Mouse (Mus musculus): ENCODE measurements around the gene Prim1. TPM values are rescaled to one million over a fixed set of nuclear protein-coding genes. Genes with fewer than 3 reads are reported as not detected.
"Not testable (repeated sequence)": the region's sequence is repeated elsewhere in the genome, so short reads cannot be mapped to it uniquely, and the experiment has no call there.

Prim1 gene
- polyA plus RNA-seq, 1 experiment from 2014 or later, result 85.8 TPM

DNA sequence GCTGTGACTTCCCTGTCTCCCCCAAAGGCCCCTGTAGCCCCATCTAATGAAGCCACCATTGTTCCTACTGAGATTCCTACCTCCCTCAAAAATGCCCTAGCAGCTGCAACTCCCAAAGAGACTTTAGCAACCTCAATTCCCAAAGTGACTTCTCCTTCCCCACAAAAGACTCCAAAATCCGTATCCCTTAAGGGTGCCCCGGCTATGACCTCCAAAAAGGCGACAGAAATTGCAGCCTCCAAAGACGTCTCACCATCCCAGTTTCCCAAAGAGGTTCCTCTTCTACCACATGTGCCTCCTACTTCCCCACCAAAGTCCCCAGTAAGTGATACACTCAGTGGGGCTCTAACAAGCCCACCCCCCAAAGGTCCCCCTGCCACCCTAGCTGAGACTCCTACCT lies 26.7 kb downstream of the Prim1 start:
- no peak overlapping the region for H3K27ac ChIP-seq (ENCODE audit: low read depth)
- WGBS, result 78% methylated on average over 4 of the region's 4 CpGs
- no peaks in the 10 kb centered on the region for H3K27me3 ChIP-seq (replicated peaks; ENCODE audit: control insufficient read depth, insufficient read depth, low read length)
- ATAC-seq (replicated peaks; ENCODE audit: low FRiP score, low TSS enrichment, low read depth), result no peak
- H3K9ac ChIP-seq (ENCODE audit: low read length), result no peak overlapping the region
- no peak for DNase-seq (ENCODE audit: low spot score)
- no peak overlapping the region for H3K4me3 ChIP-seq (ENCODE audit: low read depth, low read length)
- peaks cover 29% of the 10 kb centered on the region for H3K4me1 ChIP-seq (replicated peaks; ENCODE audit: control insufficient read depth, insufficient read depth, low read length)
- H3K9me3 ChIP-seq (ENCODE audit: control insufficient read depth, low read length), result no peaks in the 10 kb centered on the region
- H3K4me2 ChIP-seq (ENCODE audit: low read length), result no peak overlapping the region
- H3K36me3 ChIP-seq (ENCODE audit: control insufficient read depth, insufficient read depth, low read length), result peaks cover 91% of the 10 kb centered on the region

DNA sequence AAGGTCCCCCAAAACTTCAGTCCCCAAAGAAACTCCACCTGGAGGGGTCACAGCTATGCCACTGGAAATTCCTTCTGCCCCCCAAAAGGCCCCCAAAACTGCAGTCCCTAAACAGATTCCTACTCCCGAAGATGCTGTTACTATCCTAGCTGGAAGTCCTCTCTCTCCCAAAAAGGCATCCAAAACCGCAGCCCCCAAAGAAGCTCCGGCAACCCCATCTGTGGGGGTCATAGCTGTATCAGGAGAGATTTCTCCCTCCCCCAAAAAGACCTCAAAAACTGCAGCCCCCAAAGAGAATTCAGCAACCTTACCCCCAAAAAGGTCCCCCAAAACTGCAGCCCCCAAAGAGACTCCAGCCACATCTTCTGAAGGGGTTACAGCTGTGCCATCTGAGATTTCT lies 27.5 kb downstream of the Prim1 start:
- peaks cover 23% of the 10 kb centered on the region for H3K4me1 ChIP-seq (replicated peaks; ENCODE audit: control insufficient read depth, insufficient read depth, low read length)
- H3K36me3 ChIP-seq (ENCODE audit: control insufficient read depth, insufficient read depth, low read length), result peaks cover 93% of the 10 kb centered on the region
- no peaks in the 10 kb centered on the region for H3K27me3 ChIP-seq (replicated peaks; ENCODE audit: control insufficient read depth, insufficient read depth, low read length)

GRCm38 (mm10) chr10:128043041-128043835 lies 28.3 kb downstream of the Prim1 start:
- H3K36me3 ChIP-seq (ENCODE audit: control insufficient read depth, insufficient read depth, low read length), result peaks cover 94% of the 10 kb centered on the region
- H3K27me3 ChIP-seq (replicated peaks; ENCODE audit: control insufficient read depth, insufficient read depth, low read length), result no peaks in the 10 kb centered on the region
- no peaks in the 10 kb centered on the region for H3K9me3 ChIP-seq (ENCODE audit: control insufficient read depth, low read length)
- H3K4me3 ChIP-seq (ENCODE audit: low read depth, low read length), result no peak overlapping the region
- 60% methylated on average over 3 of the region's 3 CpGs for WGBS
- H3K4me1 ChIP-seq (replicated peaks; ENCODE audit: control insufficient read depth, insufficient read depth, low read length), result peaks cover 17% of the 10 kb centered on the region
- no peak for DNase-seq (ENCODE audit: low spot score)
- H3K9ac ChIP-seq (ENCODE audit: low read length), result no peak overlapping the region
- H3K4me2 ChIP-seq (ENCODE audit: low read length), result no peak overlapping the region
- no peak overlapping the region for H3K27ac ChIP-seq (ENCODE audit: low read depth)
- ATAC-seq (replicated peaks; ENCODE audit: low FRiP score, low TSS enrichment, low read depth), result no peak

More for the DNA sequence above, 27.5 kb downstream of the Prim1 start:
- Histone ChIP-seq H3K27ac (ENCODE audit: low read depth) (no peak overlapping the region), H3K9ac (ENCODE audit: low read length) (no peak overlapping the region), H3K4me2 (ENCODE audit: low read length) (no peak overlapping the region), H3K9me3 (ENCODE audit: control insufficient read depth, low read length) (no peaks in the 10 kb centered on the region), H3K4me3 (ENCODE audit: low read depth, low read length) (no peak overlapping the region)
- ATAC-seq (replicated peaks; ENCODE audit: low FRiP score, low TSS enrichment, low read depth) (no peak), DNase-seq (ENCODE audit: low spot score) (no peak)
- WGBS, result 88% methylated on average over 3 of the region's 3 CpGs

DNA sequence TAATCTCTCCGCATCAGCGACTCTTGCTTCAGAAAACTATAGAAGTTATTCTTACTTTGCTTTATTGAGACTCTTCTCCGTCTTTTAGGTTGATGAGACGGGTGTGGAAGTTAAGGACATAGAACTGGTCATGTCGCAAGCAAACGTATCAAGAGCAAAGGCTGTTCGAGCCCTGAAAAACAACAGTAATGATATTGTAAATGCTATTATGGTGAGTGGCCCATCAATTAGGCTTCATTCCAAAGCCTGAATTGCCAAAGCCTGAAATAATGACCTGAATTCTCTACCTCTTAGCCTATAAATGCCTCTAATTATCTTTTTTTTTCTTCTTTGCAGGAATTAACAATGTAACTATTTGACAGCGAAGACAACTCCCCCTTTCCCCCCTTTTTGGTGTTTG lies 33.2 kb downstream of the Prim1 start:
- Histone ChIP-seq H3K27me3 (replicated peaks; ENCODE audit: control insufficient read depth, insufficient read depth, low read length) (no peaks in the 10 kb centered on the region), H3K9me3 (ENCODE audit: control insufficient read depth, low read length) (no peaks in the 10 kb centered on the region), H3K36me3 (ENCODE audit: control insufficient read depth, insufficient read depth, low read length) (peaks cover 80% of the 10 kb centered on the region), H3K9ac (ENCODE audit: low read length) (no peak overlapping the region), H3K4me1 (replicated peaks; ENCODE audit: control insufficient read depth, insufficient read depth, low read length) (no peaks in the 10 kb centered on the region), H3K4me2 (ENCODE audit: low read length) (no peak overlapping the region), H3K27ac (ENCODE audit: low read depth) (no peak overlapping the region), H3K4me3 (ENCODE audit: low read depth, low read length) (no peak overlapping the region)
- WGBS, result 95% methylated on average over 8 of the region's 8 CpGs
- ATAC-seq (replicated peaks; ENCODE audit: low FRiP score, low TSS enrichment, low read depth) (no peak), DNase-seq (ENCODE audit: low spot score) (no peak)

GRCm38 (mm10) chr10:128049741-128050140 lies 34.8 kb downstream of the Prim1 start:
- Histone ChIP-seq H3K27ac (ENCODE audit: low read depth) (no peak overlapping the region), H3K27me3 (replicated peaks; ENCODE audit: control insufficient read depth, insufficient read depth, low read length) (no peaks in the 10 kb centered on the region), H3K4me2 (ENCODE audit: low read length) (no peak overlapping the region), H3K9me3 (ENCODE audit: control insufficient read depth, low read length) (no peaks in the 10 kb centered on the region), H3K9ac (ENCODE audit: low read length) (no peak overlapping the region), H3K36me3 (ENCODE audit: control insufficient read depth, insufficient read depth, low read length) (peaks cover 65% of the 10 kb centered on the region), H3K4me1 (replicated peaks; ENCODE audit: control insufficient read depth, insufficient read depth, low read length) (no peaks in the 10 kb centered on the region), H3K4me3 (ENCODE audit: low read depth, low read length) (no peak overlapping the region)
- DNase-seq (ENCODE audit: low spot score) (no peak), ATAC-seq (replicated peaks; ENCODE audit: low FRiP score, low TSS enrichment, low read depth) (0 out of 2 replicates have a peak, but pooled peaks have one; percentile 14)
- 97% methylated on average over 2 of the region's 2 CpGs for WGBS

GRCm38 (mm10) chr10:128050355-128050754 lies 35.4 kb downstream of the Prim1 start:
- Histone ChIP-seq H3K4me2 (ENCODE audit: low read length) (no peak overlapping the region), H3K4me3 (ENCODE audit: low read depth, low read length) (no peak overlapping the region), H3K9ac (ENCODE audit: low read length) (no peak overlapping the region), H3K4me1 (replicated peaks; ENCODE audit: control insufficient read depth, insufficient read depth, low read length) (no peaks in the 10 kb centered on the region), H3K9me3 (ENCODE audit: control insufficient read depth, low read length) (no peaks in the 10 kb centered on the region), H3K36me3 (ENCODE audit: control insufficient read depth, insufficient read depth, low read length) (peaks cover 59% of the 10 kb centered on the region), H3K27ac (ENCODE audit: low read depth) (no peak overlapping the region), H3K27me3 (replicated peaks; ENCODE audit: control insufficient read depth, insufficient read depth, low read length) (no peaks in the 10 kb centered on the region)
- WGBS, result 80% methylated on average over 2 of the region's 2 CpGs
- ATAC-seq (replicated peaks; ENCODE audit: low FRiP score, low TSS enrichment, low read depth), result no peak
- no peak for DNase-seq (ENCODE audit: low spot score)

GRCm38 (mm10) chr10:128051589-128051988 lies 36.6 kb downstream of the Prim1 start:
- WGBS, result 95% methylated on average over 5 of the region's 5 CpGs
- no peak overlapping the region for H3K4me2 ChIP-seq (ENCODE audit: low read length)
- H3K4me1 ChIP-seq (replicated peaks; ENCODE audit: control insufficient read depth, insufficient read depth, low read length), result no peaks in the 10 kb centered on the region
- H3K9me3 ChIP-seq (ENCODE audit: control insufficient read depth, low read length), result no peaks in the 10 kb centered on the region
- ATAC-seq (replicated peaks; ENCODE audit: low FRiP score, low TSS enrichment, low read depth) (no peak), DNase-seq (ENCODE audit: low spot score) (no peak)
- H3K27me3 ChIP-seq (replicated peaks; ENCODE audit: control insufficient read depth, insufficient read depth, low read length), result no peaks in the 10 kb centered on the region
- H3K4me3 ChIP-seq (ENCODE audit: low read depth, low read length), result no peak overlapping the region
- H3K27ac ChIP-seq (ENCODE audit: low read depth), result no peak overlapping the region
- H3K36me3 ChIP-seq (ENCODE audit: control insufficient read depth, insufficient read depth, low read length), result peaks cover 47% of the 10 kb centered on the region
- H3K9ac ChIP-seq (ENCODE audit: low read length), result no peak overlapping the region

GRCm38 (mm10) chr10:128052136-128052535 lies 37.2 kb downstream of the Prim1 start:
- not testable (repeated sequence) for ATAC-seq (replicated peaks; ENCODE audit: low FRiP score, low TSS enrichment, low read depth); H3K9me3 ChIP-seq (ENCODE audit: control insufficient read depth, low read length); H3K9ac ChIP-seq (ENCODE audit: low read length); H3K4me3 ChIP-seq (ENCODE audit: low read depth, low read length); DNase-seq (ENCODE audit: low spot score); H3K27me3 ChIP-seq (replicated peaks; ENCODE audit: control insufficient read depth, insufficient read depth, low read length); H3K4me1 ChIP-seq (replicated peaks; ENCODE audit: control insufficient read depth, insufficient read depth, low read length); H3K27ac ChIP-seq (ENCODE audit: low read depth); H3K4me2 ChIP-seq (ENCODE audit: low read length)
- 100% methylated on average over 1 of the region's 2 CpGs for WGBS
- peaks cover 42% of the 10 kb centered on the region for H3K36me3 ChIP-seq (ENCODE audit: control insufficient read depth, insufficient read depth, low read length)

GRCm38 (mm10) chr10:128053001-128053400 lies 38.0 kb downstream of the Prim1 start:
- Histone ChIP-seq H3K4me2 (ENCODE audit: low read length) (no peak overlapping the region), H3K27ac (ENCODE audit: low read depth) (no peak overlapping the region), H3K36me3 (ENCODE audit: control insufficient read depth, insufficient read depth, low read length) (peaks cover 35% of the 10 kb centered on the region), H3K9me3 (ENCODE audit: control insufficient read depth, low read length) (no peaks in the 10 kb centered on the region), H3K4me1 (replicated peaks; ENCODE audit: control insufficient read depth, insufficient read depth, low read length) (peaks cover 5% of the 10 kb centered on the region), H3K4me3 (ENCODE audit: low read depth, low read length) (no peak overlapping the region), H3K27me3 (replicated peaks; ENCODE audit: control insufficient read depth, insufficient read depth, low read length) (no peaks in the 10 kb centered on the region), H3K9ac (ENCODE audit: low read length) (no peak overlapping the region)
- WGBS, result 93% methylated on average over 8 of the region's 8 CpGs
- ATAC-seq (replicated peaks; ENCODE audit: low FRiP score, low TSS enrichment, low read depth), result no peak
- DNase-seq (ENCODE audit: low spot score), result no peak

Data from intestine, embryonic 14.5 days (tissue).